Mouse (Mus musculus): ENCODE data around the gene Snf8. TPM values are rescaled to one million over a fixed set of nuclear protein-coding genes. Genes with fewer than 3 reads are reported as not detected.

Snf8 gene
- polyA plus RNA-seq, 1 experiment from 2014 or later: 47.5 TPM

DNA sequence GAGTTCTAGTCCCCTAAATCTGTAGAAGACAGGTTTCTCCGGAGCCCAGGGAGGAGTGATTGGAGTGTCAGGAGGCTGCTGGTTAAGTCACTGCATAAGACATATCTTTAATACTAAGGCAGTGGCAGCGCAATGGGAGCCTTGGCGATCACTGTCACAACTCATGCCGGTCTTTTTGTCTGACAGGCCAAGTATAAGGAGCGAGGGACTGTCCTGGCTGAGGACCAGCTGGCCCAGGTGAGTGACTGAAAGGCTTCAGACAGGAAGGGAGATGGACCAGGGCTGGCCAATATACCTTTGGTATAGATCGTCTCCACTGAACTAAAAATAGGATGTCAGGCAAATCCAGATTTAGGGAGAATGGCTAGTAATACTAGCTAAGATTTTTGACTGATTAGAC lies 448 bp downstream of the Snf8 start:
- Histone ChIP-seq H3K27ac (ENCODE audit: low read length) (peak overlapping the region; percentile 65), H3K36me3 (ENCODE audit: control insufficient read depth, insufficient read depth) (peaks cover 6% of the 10 kb centered on the region), H3K9me3 (replicated peaks; ENCODE audit: control insufficient read depth, low read length) (no peaks in the 10 kb centered on the region), H3K27me3 (ENCODE audit: control insufficient read depth, insufficient read depth, low read depth, low read length) (no peaks in the 10 kb centered on the region), H3K4me1 (ENCODE audit: control insufficient read depth, low read depth, low read length) (peaks cover 25% of the 10 kb centered on the region), H3K4me2 (ENCODE audit: low read depth, low read length) (peak overlapping the region; percentile 86), H3K9ac (ENCODE audit: low read depth, low read length) (peak overlapping the region; percentile 87), H3K4me3 (ENCODE audit: low read depth, low read length) (peak overlapping the region; percentile 95)
- ATAC-seq (ENCODE audit: low read depth): peak; percentile 11; the same call in 1 of the 2 replicates
- 6% methylated on average over 6 of the region's 6 CpGs for WGBS (ENCODE audit: insufficient replicate concordance)

DNA sequence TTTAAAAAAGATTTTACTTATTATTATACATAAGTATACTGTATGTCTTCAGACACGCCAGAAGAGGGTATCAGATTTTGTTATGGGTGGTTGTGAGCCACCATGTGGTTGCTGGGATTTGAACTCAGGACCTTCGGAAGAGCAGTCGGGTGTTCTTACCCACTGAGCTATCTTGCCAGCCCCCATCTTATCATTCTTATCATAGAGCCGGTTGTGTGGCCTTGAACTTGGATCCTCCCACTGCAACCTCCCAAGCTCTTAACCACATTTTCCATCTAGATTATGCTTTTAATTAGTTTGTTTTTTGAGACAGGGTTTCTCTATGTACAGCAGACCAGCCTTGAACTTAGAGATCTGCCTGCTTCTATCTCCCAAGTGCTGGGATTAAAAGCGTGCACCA lies 2.8 kb downstream of the Snf8 start:
- H3K4me3 ChIP-seq (ENCODE audit: low read depth, low read length): no peak overlapping the region
- H3K27ac ChIP-seq (ENCODE audit: low read length): no peak overlapping the region
- peaks cover 25% of the 10 kb centered on the region for H3K4me1 ChIP-seq (ENCODE audit: control insufficient read depth, low read depth, low read length)
- H3K27me3 ChIP-seq (ENCODE audit: control insufficient read depth, insufficient read depth, low read depth, low read length): no peaks in the 10 kb centered on the region
- H3K9me3 ChIP-seq (replicated peaks; ENCODE audit: control insufficient read depth, low read length): no peaks in the 10 kb centered on the region
- peaks cover 6% of the 10 kb centered on the region for H3K36me3 ChIP-seq (ENCODE audit: control insufficient read depth, insufficient read depth)
- 61% methylated on average over 5 of the region's 5 CpGs for WGBS (ENCODE audit: insufficient replicate concordance)
- no peak for ATAC-seq (ENCODE audit: low read depth)
- no peak overlapping the region for H3K4me2 ChIP-seq (ENCODE audit: low read depth, low read length)
- H3K9ac ChIP-seq (ENCODE audit: low read depth, low read length): no peak overlapping the region

DNA sequence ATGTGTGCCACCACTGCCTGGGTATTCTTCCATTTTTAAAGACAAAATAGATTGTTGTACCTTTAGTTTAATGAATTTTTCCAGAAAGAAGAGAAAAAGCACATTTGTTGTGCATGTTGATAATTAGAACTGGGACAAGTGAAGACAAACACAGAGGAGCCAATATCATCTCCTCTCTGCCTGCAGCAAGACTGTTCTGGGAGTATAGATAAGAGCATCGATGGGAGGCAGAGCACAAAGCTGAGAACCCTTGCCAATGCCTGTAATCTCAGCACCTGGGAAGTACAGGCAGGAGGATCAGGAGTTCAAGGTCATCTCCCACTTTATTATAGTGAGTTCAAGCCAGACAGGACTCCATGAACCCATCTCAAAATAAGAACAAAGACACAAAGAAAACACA lies 3.9 kb downstream of the Snf8 start:
- H3K9ac ChIP-seq (ENCODE audit: low read depth, low read length): no peak overlapping the region
- H3K4me1 ChIP-seq (ENCODE audit: control insufficient read depth, low read depth, low read length): peaks cover 25% of the 10 kb centered on the region
- peak overlapping the region; percentile 17; the same call in 1 of the 2 replicates for H3K27ac ChIP-seq (ENCODE audit: low read length)
- no peak for ATAC-seq (ENCODE audit: low read depth)
- no peaks in the 10 kb centered on the region for H3K27me3 ChIP-seq (ENCODE audit: control insufficient read depth, insufficient read depth, low read depth, low read length)
- H3K36me3 ChIP-seq (ENCODE audit: control insufficient read depth, insufficient read depth): peaks cover 6% of the 10 kb centered on the region
- H3K4me2 ChIP-seq (ENCODE audit: low read depth, low read length): no peak overlapping the region
- WGBS (ENCODE audit: insufficient replicate concordance): 14% methylated on average over 1 of the region's 1 CpGs
- H3K9me3 ChIP-seq (replicated peaks; ENCODE audit: control insufficient read depth, low read length): no peaks in the 10 kb centered on the region
- no peak overlapping the region for H3K4me3 ChIP-seq (ENCODE audit: low read depth, low read length)

DNA sequence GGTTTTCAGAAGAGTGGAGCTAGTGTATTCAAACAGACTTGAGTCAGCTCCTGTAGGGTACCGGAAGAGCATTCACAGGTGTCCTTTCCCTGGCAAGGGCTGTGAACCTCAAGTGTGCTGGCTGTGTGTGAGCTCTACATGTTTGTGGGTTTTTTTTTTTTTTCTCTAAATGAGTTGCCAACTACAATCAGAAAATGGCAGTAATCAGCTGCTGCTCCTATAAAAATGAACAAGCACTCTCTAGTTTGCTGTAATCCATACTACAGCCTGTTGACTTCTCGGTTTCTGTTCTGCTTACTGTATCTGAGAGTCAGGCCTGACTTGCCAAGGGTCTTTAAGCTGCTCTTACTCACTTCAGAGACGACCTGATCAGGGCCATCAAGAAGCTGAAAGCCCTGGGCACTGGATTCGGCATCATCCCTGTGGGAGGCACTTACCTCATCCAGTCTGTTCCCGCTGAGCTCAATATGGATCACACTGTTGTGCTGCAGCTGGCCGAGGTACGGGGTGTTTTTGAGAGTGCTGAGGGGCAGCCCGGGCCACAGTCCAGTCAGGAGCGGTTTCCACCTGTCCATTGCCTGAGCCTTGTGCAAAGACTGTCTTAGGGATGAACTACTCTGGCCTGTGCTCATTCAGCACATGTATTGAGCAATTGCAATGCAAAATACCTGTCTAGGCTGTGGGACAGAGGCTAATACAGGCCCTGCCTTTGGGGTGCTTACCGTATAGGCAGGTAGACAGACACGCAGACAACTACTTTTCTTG lies 10.3 kb downstream of the Snf8 start:
- Histone ChIP-seq H3K4me1 (ENCODE audit: control insufficient read depth, low read depth, low read length) (no peaks in the 10 kb centered on the region; the same call in 1 of the 2 replicates), H3K4me3 (ENCODE audit: low read depth, low read length) (no peak overlapping the region), H3K36me3 (ENCODE audit: control insufficient read depth, insufficient read depth) (peaks cover 31% of the 10 kb centered on the region), H3K9ac (ENCODE audit: low read depth, low read length) (no peak overlapping the region), H3K27ac (ENCODE audit: low read length) (no peak overlapping the region), H3K27me3 (ENCODE audit: control insufficient read depth, insufficient read depth, low read depth, low read length) (no peaks in the 10 kb centered on the region), H3K4me2 (ENCODE audit: low read depth, low read length) (no peak overlapping the region), H3K9me3 (replicated peaks; ENCODE audit: control insufficient read depth, low read length) (no peaks in the 10 kb centered on the region)
- 80% methylated on average over 11 of the region's 11 CpGs for WGBS (ENCODE audit: insufficient replicate concordance)
- no peak for ATAC-seq (ENCODE audit: low read depth)

DNA sequence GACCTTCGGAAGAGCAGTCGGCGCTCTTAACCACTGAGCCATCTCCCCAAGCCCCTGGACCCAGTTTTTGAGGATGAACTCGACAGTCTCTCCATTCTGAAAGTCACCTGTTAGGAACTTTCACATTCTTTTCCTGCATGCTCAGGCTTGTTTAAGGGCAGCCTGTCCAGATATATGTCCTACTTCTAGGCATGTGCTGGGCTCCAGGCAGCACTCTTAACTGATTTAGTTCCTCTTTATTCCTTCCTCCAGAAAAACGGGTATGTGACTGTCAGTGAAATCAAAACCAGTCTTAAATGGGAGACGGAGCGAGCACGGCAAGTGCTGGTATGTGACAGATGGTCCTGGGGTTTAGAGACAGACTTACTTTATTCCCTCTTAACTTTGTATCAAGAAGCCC lies 11.3 kb downstream of the Snf8 start:
- no peak for ATAC-seq (ENCODE audit: low read depth)
- WGBS (ENCODE audit: insufficient replicate concordance): 77% methylated on average over 8 of the region's 8 CpGs
- peaks cover 40% of the 10 kb centered on the region for H3K36me3 ChIP-seq (ENCODE audit: control insufficient read depth, insufficient read depth)

DNA sequence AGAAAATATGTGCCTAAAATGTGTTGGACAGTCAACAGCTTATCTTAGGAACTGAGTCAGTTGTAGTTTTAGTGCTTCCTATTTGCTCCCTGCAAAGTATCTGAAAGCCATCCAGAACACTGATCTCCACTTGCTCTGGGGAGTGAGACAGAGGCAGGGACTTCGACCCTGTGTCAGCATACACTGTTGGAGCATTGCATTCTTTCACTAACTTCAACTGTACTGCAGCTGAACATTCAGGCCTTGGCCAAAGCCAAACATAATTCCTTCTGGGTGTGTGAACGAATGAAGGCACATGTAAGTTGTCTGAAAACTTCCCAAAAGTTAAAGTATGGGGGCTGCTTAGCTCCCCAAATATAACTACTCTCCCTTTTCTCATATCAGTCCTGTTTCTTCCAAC lies 12.1 kb downstream of the Snf8 start:
- peaks cover 47% of the 10 kb centered on the region for H3K36me3 ChIP-seq (ENCODE audit: control insufficient read depth, insufficient read depth)
- H3K27me3 ChIP-seq (ENCODE audit: control insufficient read depth, insufficient read depth, low read depth, low read length): no peaks in the 10 kb centered on the region
- H3K4me1 ChIP-seq (ENCODE audit: control insufficient read depth, low read depth, low read length): no peaks in the 10 kb centered on the region; the same call in 1 of the 2 replicates
- H3K4me3 ChIP-seq (ENCODE audit: low read depth, low read length): no peak overlapping the region
- no peak overlapping the region for H3K4me2 ChIP-seq (ENCODE audit: low read depth, low read length)
- H3K9me3 ChIP-seq (replicated peaks; ENCODE audit: control insufficient read depth, low read length): no peaks in the 10 kb centered on the region
- H3K9ac ChIP-seq (ENCODE audit: low read depth, low read length): no peak overlapping the region
- ATAC-seq (ENCODE audit: low read depth): peak; percentile 41; the same call in 1 of the 2 replicates
- 0 out of 2 replicates have a peak overlapping the region, but pooled peaks have one; percentile 8 for H3K27ac ChIP-seq (ENCODE audit: low read length)
- WGBS (ENCODE audit: insufficient replicate concordance): 51% methylated on average over 2 of the region's 2 CpGs

More for the DNA sequence above, 11.3 kb downstream of the Snf8 start:
- Histone ChIP-seq H3K4me2 (ENCODE audit: low read depth, low read length) (no peak overlapping the region), H3K4me1 (ENCODE audit: control insufficient read depth, low read depth, low read length) (no peaks in the 10 kb centered on the region; the same call in 1 of the 2 replicates), H3K4me3 (ENCODE audit: low read depth, low read length) (no peak overlapping the region), H3K27ac (ENCODE audit: low read length) (no peak overlapping the region), H3K9me3 (replicated peaks; ENCODE audit: control insufficient read depth, low read length) (no peaks in the 10 kb centered on the region), H3K27me3 (ENCODE audit: control insufficient read depth, insufficient read depth, low read depth, low read length) (no peaks in the 10 kb centered on the region), H3K9ac (ENCODE audit: low read depth, low read length) (no peak overlapping the region)

DNA sequence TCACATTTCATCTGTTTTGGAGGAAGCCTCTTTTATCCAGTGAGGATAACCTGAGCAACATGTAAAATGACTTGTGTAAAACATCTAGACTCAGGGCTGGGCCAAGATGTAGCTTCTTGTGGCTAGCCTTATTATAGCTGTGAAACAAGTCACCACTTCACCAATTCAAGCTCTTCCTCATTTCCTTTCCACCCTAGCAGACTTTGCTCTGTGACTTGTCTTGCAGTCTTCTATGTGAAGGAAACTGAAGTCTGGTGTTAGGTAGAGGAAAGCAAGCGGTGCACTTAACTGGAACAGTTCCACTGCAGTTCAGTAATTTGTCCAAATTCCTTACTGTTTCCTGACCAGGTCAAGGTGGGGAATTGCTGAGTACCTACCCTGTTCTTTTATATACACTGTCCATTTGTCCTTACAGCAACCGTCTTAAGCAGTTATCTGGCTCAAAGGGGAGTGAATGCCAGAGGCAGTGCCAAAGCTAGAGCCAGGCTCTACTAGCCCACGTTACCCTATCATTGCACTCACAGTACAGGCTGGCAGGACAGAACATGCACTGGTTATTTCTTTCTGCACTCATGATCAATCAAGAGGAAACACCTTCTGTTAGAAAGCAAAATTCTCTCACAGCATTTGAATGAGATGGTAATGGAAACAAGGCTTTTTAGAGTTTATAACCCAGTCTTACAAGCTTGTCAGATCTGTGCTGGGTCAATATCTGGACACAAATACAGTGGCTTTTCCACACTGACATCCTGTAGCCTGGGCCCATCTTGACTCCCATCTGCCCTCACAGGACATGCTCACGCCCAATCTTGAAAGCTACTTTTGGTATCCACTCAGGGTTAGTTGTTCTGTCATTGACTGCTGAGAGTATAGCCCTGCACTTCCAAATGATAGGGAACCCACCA lies 13.0 kb downstream of the Snf8 start:
- ATAC-seq (ENCODE audit: low read depth): no peak
- Histone ChIP-seq H3K4me2 (ENCODE audit: low read depth, low read length) (no peak overlapping the region), H3K9ac (ENCODE audit: low read depth, low read length) (no peak overlapping the region), H3K4me1 (ENCODE audit: control insufficient read depth, low read depth, low read length) (no peaks in the 10 kb centered on the region; the same call in 1 of the 2 replicates), H3K4me3 (ENCODE audit: low read depth, low read length) (no peak overlapping the region), H3K27ac (ENCODE audit: low read length) (no peak overlapping the region), H3K9me3 (replicated peaks; ENCODE audit: control insufficient read depth, low read length) (no peaks in the 10 kb centered on the region), H3K36me3 (ENCODE audit: control insufficient read depth, insufficient read depth) (peaks cover 52% of the 10 kb centered on the region), H3K27me3 (ENCODE audit: control insufficient read depth, insufficient read depth, low read depth, low read length) (no peaks in the 10 kb centered on the region)
- WGBS (ENCODE audit: insufficient replicate concordance): 74% methylated on average over 4 of the region's 4 CpGs

DNA sequence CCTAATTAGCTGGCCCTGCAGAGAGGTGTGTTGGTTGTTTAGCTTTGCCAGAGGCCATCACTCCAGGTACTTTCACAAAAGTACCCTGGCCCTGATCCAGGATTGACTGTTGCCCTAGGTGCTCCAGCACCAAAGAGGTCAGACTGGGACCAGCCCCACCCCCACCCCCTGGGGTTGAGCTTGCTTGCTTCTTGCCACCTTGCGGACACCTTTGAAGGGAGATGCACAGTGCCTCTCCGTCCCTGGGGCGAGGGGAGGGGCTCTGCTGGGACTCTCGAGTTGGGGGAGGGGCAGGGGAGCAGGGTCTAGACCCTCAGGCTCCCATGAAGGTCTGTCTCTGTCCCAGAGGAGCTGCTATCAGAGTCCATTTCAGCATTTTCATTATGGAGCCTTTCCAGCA lies 15.3 kb downstream of the Snf8 start:
- Histone ChIP-seq H3K27me3 (ENCODE audit: control insufficient read depth, insufficient read depth, low read depth, low read length) (no peaks in the 10 kb centered on the region), H3K27ac (ENCODE audit: low read length) (no peak overlapping the region), H3K9ac (ENCODE audit: low read depth, low read length) (no peak overlapping the region), H3K4me1 (ENCODE audit: control insufficient read depth, low read depth, low read length) (no peaks in the 10 kb centered on the region; the same call in 1 of the 2 replicates), H3K9me3 (replicated peaks; ENCODE audit: control insufficient read depth, low read length) (no peaks in the 10 kb centered on the region), H3K4me3 (ENCODE audit: low read depth, low read length) (no peak overlapping the region), H3K36me3 (ENCODE audit: control insufficient read depth, insufficient read depth) (peaks cover 57% of the 10 kb centered on the region), H3K4me2 (ENCODE audit: low read depth, low read length) (no peak overlapping the region)
- WGBS (ENCODE audit: insufficient replicate concordance): 74% methylated on average over 4 of the region's 4 CpGs
- 0 out of 2 replicates have a peak, but pooled peaks have one; percentile 21 for ATAC-seq (ENCODE audit: low read depth)
